Mouse (Mus musculus) adrenal gland, adult 18-20 months (tissue): ENCODE measurements at regions not wholly inside any gene's neighbourhood (a gene's known extent, or its start where the extent isn't known, plus 50 kb on each side); places are given as distances from the start of the nearest gene placed in this dataset.
A peak's percentile ranks its signal among the peaks of the same experiment; 100 is the strongest.

Experiments used
- DNase-seq, 2 experiments: peaks; one replicate each; pipeline ENCODE4 v3.0.0; 2021 to 2022; ENCODE audit warnings: low spot score in 2 of 2

- DNase-seq = no peak
These were observed 207.3 kb upstream of the Ank start for GRCm38 (mm10) chr15:27258984-27259853.

DNA sequence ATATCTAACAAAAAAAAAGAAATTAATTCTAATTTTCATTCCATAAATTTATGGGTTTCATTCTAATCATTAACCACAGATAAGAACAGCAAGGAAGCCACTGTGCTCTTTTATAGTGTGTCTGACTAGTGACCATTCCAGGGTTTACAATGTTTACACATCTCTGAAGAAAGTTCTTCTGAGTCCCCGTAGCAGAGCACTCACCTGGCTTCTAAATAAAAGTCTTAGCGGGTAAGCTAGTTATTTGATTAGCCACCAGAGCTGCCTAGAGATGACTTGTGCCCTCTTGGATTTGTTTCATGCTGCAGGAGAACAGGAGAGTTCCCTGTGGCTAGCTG, 206.7 kb upstream of the Ank start:
- no peak for DNase-seq

- DNase-seq = no peak
These were observed 196.3 kb upstream of the Ank start for GRCm38 (mm10) chr15:27270203-27270602.

DNA sequence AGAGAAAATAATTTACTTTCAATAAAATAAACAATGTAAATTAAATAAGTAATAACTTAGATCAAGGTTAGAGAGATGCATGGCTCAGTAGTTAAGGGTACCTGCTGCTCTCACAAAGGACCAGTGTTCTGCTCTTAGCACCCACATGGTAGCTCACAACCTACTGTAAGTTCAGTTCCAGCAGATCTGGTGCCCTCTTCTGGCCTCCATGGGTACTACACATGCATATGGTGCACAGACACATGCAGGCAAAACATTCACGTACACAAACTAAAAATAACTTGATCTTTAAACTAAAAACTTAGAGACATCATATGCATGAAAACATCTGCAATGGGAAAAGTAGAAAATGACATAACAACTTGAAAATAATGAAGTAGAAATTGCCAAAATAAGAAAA, 184.2 kb upstream of the Ank start:
- no peak for DNase-seq

- DNase-seq = no peak
These were observed 162.6 kb upstream of the Ank start for GRCm38 (mm10) chr15:27303856-27304255.

GRCm38 (mm10) chr15:27304256-27304655, 162.2 kb upstream of the Ank start:
- DNase-seq = no peak

DNA sequence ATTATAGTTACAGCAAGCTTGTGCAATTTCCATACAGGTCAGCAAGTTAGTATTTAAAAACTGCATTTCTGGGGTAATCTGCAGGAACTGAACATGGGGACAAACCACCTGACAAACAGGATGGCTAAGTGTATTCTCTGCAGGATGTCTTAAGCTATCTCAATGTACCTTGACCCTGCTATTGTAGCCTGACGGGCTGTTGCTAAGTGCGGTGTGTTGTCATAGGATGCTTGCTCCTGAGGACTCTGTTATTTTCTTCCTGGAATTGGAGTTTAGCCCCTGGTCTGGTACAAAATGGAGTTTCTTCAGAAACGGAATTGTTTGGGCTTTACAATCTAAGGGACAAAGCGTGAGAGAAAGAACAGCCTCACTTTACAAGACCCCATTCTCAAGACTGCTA, 161.4 kb upstream of the Ank start:
- DNase-seq = no peak

DNA sequence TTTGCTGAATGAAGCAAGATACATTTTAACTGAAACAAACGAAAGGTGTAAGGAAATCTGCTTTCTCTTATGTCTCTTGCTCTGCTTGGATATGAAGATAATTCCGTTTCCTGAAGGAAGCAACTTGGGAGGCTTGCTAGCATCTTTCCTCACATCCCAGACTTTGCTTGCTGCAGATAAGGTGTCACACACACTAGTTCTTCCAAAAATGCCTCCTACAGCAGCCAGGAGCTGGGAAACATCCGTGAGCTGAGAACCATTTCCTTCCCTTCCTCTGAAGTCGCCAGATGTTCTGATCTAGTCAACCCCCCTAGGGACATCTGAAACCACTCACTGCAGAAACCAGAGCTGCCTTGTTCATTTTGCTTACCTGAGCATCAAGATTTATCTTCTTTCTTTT, 157.8 kb upstream of the Ank start:
- DNase-seq = no peak

DNA sequence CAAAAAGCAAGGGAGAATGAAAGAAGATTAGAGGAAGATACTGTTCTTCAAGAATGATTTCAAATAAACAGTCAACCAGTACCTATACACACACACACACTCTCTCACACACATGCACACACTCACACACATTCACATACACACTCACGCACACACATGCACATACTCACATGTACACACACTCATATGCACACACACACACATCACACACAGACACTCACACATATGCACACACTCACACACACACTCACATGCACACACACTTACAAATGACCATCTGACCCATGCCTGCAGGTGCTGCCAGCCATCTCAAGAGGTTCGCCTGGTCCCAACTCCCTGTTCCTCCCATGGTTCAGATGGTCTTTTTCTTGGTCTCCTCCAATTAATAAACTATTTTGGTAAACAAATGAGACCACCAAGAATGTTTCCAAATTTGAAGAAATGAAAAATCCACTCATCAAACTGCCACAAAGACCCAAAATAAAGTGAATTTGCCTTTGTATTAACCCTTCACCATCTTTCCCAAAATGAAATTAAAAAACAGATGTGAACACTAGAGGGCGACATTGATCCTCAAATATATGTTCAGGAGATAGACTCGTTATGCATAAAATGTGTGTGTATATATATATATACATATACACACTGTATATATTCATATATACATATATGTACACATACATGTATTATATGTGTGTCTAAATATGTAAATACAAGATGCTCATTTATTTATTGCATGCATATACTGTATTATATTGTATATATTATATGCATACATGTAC, 150.3 kb upstream of the Ank start:
- DNase-seq = no peak

DNA sequence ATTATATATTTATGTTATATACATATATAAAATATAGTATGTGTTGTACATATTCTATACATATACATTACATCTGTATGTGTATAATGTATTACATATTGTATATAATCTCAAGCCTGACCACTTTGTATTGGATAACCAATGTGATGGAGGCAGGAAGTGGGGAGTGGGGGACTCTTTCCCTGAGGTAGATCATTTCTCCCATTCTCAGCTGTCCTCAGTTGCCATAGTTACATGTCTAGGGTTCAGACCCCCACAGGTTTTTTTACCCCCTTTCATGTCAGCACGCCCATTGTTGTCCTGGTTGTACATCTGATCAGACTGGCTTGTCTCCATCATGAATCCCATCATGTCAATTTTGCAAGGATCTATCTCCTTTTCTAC, 149.7 kb upstream of the Ank start:
- no peak for DNase-seq

- no peak for DNase-seq
These were observed 144.4 kb upstream of the Ank start for GRCm38 (mm10) chr15:27321915-27322665.

GRCm38 (mm10) chr15:27325847-27326548, 140.5 kb upstream of the Ank start:
- peak; percentile 49 to 52 for DNase-seq

DNA sequence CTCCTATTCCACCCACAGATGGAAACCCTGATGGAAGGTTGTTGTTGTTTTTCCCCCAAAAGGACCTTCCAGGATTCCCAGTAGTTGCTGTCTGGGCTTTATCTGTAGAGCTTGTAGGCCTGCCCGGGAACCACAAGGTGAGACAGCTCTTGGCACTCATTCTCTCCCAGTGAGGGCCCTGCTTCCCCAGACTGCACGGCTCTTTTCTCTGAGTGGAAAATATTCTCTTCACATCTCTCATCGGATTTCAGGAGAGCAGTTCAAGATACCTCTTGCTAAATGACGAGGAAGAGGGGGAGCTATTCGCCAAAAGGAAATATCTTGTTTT, 140.0 kb upstream of the Ank start:
- no peak for DNase-seq

GRCm38 (mm10) chr15:27327744-27328143, 138.7 kb upstream of the Ank start:
- no peak for DNase-seq

GRCm38 (mm10) chr15:27328441-27328840, 138.0 kb upstream of the Ank start:
- DNase-seq = no peak

- no peak for DNase-seq
These were observed 126.4 kb upstream of the Ank start for GRCm38 (mm10) chr15:27340070-27340469.

GRCm38 (mm10) chr15:27341518-27341976, 124.9 kb upstream of the Ank start:
- no peak for DNase-seq

GRCm38 (mm10) chr15:27358441-27358840, 108.0 kb upstream of the Ank start:
- no peak for DNase-seq

- DNase-seq = no peak
These were observed 107.2 kb upstream of the Ank start for GRCm38 (mm10) chr15:27359271-27359670.

DNA sequence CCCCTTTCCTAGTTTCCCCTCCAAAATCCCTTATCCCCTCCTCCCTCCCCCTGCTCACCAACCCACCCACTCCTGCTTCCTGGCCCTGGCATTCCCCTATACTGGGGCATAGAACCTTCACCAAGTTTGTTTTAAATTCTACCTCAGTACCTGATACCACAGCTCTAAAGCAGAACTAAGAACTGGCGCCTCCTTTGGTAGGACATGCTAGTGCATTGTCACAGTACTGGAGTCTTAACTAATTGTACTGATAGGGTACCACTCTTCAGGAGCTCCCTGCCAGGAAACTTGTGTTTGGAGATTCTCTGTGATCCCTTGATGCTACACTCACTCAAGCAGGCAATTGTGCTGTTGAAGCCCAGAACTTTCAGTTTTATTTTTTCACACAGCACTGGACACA, 92.0 kb upstream of the Ank start:
- no peak for DNase-seq

DNA sequence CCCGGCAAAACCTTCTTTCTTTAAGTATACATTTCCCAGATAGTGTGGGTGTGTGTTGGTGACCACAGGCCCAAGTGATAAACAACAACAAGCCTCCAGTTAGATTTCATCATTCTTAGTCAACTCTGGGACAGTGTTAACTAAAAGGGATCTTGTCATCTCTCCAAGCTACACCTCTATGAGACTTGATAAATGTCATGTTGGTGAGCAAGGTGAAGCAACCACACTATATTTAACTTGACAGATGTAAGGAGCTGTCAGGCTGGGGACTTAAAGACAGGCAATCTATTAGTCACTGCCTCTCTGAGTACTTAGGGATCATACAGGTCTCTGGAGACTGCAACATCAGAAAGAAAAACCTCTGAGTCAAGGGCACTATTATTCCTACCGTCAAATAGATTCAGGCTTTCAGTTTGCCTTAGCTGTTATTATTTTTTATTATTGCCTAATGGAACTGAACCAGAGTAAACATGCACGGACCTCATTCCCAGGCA, 87.8 kb upstream of the Ank start:
- no peak for DNase-seq
